Mouse (Mus musculus) intestine, embryonic 15.5 days (tissue): Measurements from ENCODE around the gene Cdc14a. TPM values are rescaled to one million over a fixed set of nuclear protein-coding genes. Genes with fewer than 3 reads are reported as not detected.
A peak's percentile ranks its signal among the peaks of the same experiment; 100 is the strongest.

Experiments
- ATAC-seq: fragments of 200-750 bp; cut with Nextera tagmentation; 2 replicates; pipeline ENCODE4 v1.8.0; 2017; ENCODE audit warnings: moderate TSS enrichment, moderate library complexity
- H3K27ac ChIP-seq: fragments of 300-500 bp; sonication (generic); 2 replicates; pipeline ENCODE4 v1.5.1; 2015; ENCODE audit warnings: mild to moderate bottlenecking, inconsistent platforms
- H3K27me3 ChIP-seq: fragments of 300-500 bp; sonication (generic); replicated peaks from 2 replicates; pipeline ENCODE4 v1.6.1; 2015; ENCODE audit warnings: inconsistent platforms
- H3K36me3 ChIP-seq: fragments of 300-500 bp; sonication (generic); 2 replicates; pipeline ENCODE4 v1.6.1; 2015; ENCODE audit warnings: inconsistent platforms
- H3K4me1 ChIP-seq: fragments of 300-500 bp; sonication (generic); replicated peaks from 2 replicates; pipeline ENCODE4 v1.6.1; 2015; ENCODE audit warnings: inconsistent platforms
- H3K4me2 ChIP-seq: fragments of 300-500 bp; sonication (generic); replicated peaks from 2 replicates; pipeline ENCODE4 v1.6.1; 2015; ENCODE audit warnings: mild to moderate bottlenecking, inconsistent platforms
- H3K4me3 ChIP-seq: fragments of 300-500 bp; sonication (generic); replicated peaks from 2 replicates; pipeline ENCODE4 v1.5.1; 2015; ENCODE audit warnings: inconsistent platforms
- H3K9ac ChIP-seq: fragments of 300-500 bp; sonication (generic); 2 replicates; pipeline ENCODE4 v1.6.1; 2015; ENCODE audit warnings: inconsistent platforms
- H3K9me3 ChIP-seq: fragments of 300-500 bp; sonication (generic); 2 replicates; pipeline ENCODE4 v1.6.1; 2016; ENCODE audit warnings: inconsistent platforms
- WGBS: fragments of 180-500 bp; shearing (Covaris S2); methylation state at CpG from one replicate; pipeline ENCODE4 v1.1.7; 2015; 5-methylcytosine and 5-hydroxymethylcytosine counted together
- polyA plus RNA-seq: library from polyadenylated mRNA; unstranded; fragments of >200 nt; fragmentation: Nextera tagmentation; extraction: Ambion mirVana; gene quantifications from 2 replicates; pipeline ENCODE4 v1.2.1, GENCODE M21; 2015

The Cdc14a gene
- polyA plus RNA-seq, result 6.2 and 6.9 TPM in 2 replicates

- Histone ChIP-seq H3K9ac (peak within 1 kb of the TSS; percentile 83), H3K36me3 (no peaks in the 10 kb centered on the region), H3K4me1 (peaks cover 4% of the 10 kb centered on the region), H3K27ac (peak within 1 kb of the TSS; percentile 96), H3K4me3 (peak within 1 kb of the TSS; percentile 98), H3K4me2 (peak within 1 kb of the TSS; percentile 90), H3K27me3 (no peaks in the 10 kb centered on the region), H3K9me3 (no peaks in the 10 kb centered on the region)
- ATAC-seq, result peak; percentile 93
- WGBS, result under 1% methylated on average over 63 of the region's 64 CpGs
Measured at GRCm38 (mm10) chr3:116423353-116424159, at the start of gene Cdc14a. Gene Cdc14a, minus strand, starts transcription at chr3:116424032.

DNA sequence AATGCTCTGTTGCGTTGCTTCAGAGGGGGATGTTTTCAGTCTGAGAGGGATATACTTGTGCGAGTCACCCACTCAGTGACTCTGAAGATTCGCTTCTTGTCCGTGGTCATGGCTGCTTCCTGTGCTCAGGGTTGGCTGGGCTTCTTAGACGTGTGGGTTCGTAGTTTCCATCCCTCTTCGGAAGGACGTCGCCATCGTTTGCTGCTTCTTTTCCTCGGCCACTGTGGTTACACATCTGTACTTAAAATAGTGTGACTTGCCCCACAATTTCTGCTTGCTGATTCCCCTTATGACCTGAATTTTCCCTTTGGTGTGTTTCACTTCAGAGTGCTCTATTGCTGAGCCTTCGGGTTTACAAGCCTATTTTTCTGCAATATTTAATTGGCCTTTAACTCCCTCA, 41.9 kb upstream of the Cdc14a start:
- ATAC-seq, result no peak
- no peaks in the 10 kb centered on the region for H3K27me3 ChIP-seq
- H3K4me3 ChIP-seq, result no peak overlapping the region
- 85% methylated on average over 12 of the region's 12 CpGs for WGBS
- H3K36me3 ChIP-seq, result no peaks in the 10 kb centered on the region
- no peak overlapping the region for H3K9ac ChIP-seq
- no peak overlapping the region for H3K27ac ChIP-seq
- no peaks in the 10 kb centered on the region for H3K9me3 ChIP-seq
- no peak overlapping the region for H3K4me2 ChIP-seq
- H3K4me1 ChIP-seq, result no peaks in the 10 kb centered on the region

DNA sequence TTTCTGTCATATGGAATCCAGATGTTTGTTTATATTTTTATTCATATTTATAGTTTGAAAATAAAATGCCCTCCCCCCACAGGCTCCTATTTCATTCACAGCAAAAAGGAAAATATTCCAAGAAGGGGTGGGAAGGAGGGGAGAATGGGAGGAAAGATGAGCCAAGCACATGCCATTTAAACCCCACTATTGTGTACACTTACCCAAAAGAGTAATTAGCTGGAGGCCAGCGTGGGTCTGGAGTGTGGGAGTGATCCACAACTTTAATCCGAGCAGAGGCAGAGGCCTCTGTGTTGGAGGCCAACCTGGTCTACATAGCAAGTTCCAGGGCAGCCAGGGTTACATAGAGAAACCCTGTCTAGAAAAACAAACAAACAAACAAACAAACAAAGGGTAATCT, 40.5 kb upstream of the Cdc14a start:
- Histone ChIP-seq H3K4me2 (no peak overlapping the region), H3K36me3 (no peaks in the 10 kb centered on the region), H3K9ac (no peak overlapping the region), H3K27me3 (no peaks in the 10 kb centered on the region), H3K4me3 (no peak overlapping the region), H3K4me1 (no peaks in the 10 kb centered on the region), H3K9me3 (no peaks in the 10 kb centered on the region), H3K27ac (no peak overlapping the region)
- no peak for ATAC-seq
- 46% methylated on average over 2 of the region's 2 CpGs for WGBS

DNA sequence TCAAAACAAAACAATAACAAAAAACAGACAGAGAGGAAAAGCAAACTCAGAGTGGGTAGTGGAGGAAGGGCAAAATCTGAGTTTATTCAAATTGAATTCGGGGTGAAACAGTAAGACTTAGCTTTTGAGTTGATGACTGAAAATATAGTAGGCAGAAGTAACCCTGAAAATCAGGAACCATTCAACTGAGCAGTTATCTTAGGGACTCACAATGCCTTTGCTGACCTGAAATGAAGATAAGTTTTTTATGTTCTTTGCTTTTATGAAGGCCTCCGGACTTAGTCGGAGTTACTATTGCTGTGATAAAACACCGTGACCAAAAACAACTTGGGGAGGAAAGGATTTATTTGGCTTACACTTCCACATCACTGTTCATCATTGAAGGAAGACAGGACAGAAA, 37.2 kb upstream of the Cdc14a start:
- H3K27ac ChIP-seq, result no peak overlapping the region
- no peak overlapping the region for H3K4me2 ChIP-seq
- no peak overlapping the region for H3K9ac ChIP-seq
- no peaks in the 10 kb centered on the region for H3K36me3 ChIP-seq
- no peak for ATAC-seq
- no peaks in the 10 kb centered on the region for H3K27me3 ChIP-seq
- H3K4me3 ChIP-seq, result no peak overlapping the region
- H3K4me1 ChIP-seq, result no peaks in the 10 kb centered on the region
- 78% methylated on average over 4 of the region's 4 CpGs for WGBS
- no peaks in the 10 kb centered on the region for H3K9me3 ChIP-seq

GRCm38 (mm10) chr3:116454529-116454928, 30.7 kb upstream of the Cdc14a start:
- Histone ChIP-seq H3K4me2 (no peak overlapping the region), H3K27me3 (no peaks in the 10 kb centered on the region), H3K9ac (no peak overlapping the region), H3K27ac (no peak overlapping the region), H3K4me1 (no peaks in the 10 kb centered on the region), H3K4me3 (no peak overlapping the region), H3K36me3 (no peaks in the 10 kb centered on the region), H3K9me3 (no peaks in the 10 kb centered on the region)
- no peak for ATAC-seq
- WGBS, result 38% methylated on average over 1 of the region's 1 CpGs

- Histone ChIP-seq H3K4me2 (no peak overlapping the region), H3K9ac (no peak overlapping the region), H3K9me3 (no peaks in the 10 kb centered on the region), H3K4me3 (no peak overlapping the region), H3K27me3 (no peaks in the 10 kb centered on the region), H3K4me1 (no peaks in the 10 kb centered on the region), H3K27ac (no peak overlapping the region), H3K36me3 (no peaks in the 10 kb centered on the region)
- 77% methylated on average over 3 of the region's 3 CpGs for WGBS
- no peak for ATAC-seq
Measured at GRCm38 (mm10) chr3:116450741-116451140, 26.9 kb upstream of the Cdc14a start.

DNA sequence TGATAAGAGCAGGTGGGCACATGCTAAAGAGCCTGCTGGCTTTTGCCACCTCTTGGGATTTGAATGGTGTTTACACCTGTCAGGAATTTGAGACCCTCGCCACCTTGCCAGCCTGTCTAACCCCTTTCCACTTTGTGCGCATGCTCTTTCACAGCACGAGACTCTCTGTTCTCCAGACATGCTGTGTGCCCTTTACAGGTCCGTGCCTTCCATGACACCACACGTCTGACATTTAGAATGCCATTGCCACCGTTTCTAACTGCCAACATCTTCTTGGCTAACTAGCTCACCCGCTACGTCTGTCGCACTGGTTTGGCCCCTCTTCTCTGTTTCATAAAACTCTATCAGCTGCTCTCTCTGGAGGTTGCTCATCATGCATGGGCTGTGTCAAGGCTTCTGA, 20.5 kb upstream of the Cdc14a start:
- H3K9me3 ChIP-seq, result no peaks in the 10 kb centered on the region
- no peaks in the 10 kb centered on the region for H3K36me3 ChIP-seq
- 86% methylated on average over 9 of the region's 9 CpGs for WGBS
- no peak overlapping the region for H3K4me3 ChIP-seq
- no peak overlapping the region for H3K9ac ChIP-seq
- H3K4me2 ChIP-seq, result no peak overlapping the region
- no peak for ATAC-seq
- H3K4me1 ChIP-seq, result no peaks in the 10 kb centered on the region
- H3K27ac ChIP-seq, result no peak overlapping the region
- no peaks in the 10 kb centered on the region for H3K27me3 ChIP-seq

GRCm38 (mm10) chr3:116442788-116443187, 19.0 kb upstream of the Cdc14a start:
- Histone ChIP-seq H3K9ac (no peak overlapping the region), H3K4me2 (no peak overlapping the region), H3K4me1 (no peaks in the 10 kb centered on the region), H3K4me3 (no peak overlapping the region), H3K9me3 (no peaks in the 10 kb centered on the region), H3K27me3 (no peaks in the 10 kb centered on the region), H3K36me3 (no peaks in the 10 kb centered on the region), H3K27ac (no peak overlapping the region)
- WGBS, result 71% methylated on average over 1 of the region's 1 CpGs
- no peak for ATAC-seq

- Histone ChIP-seq H3K27ac (no peak overlapping the region), H3K4me1 (no peaks in the 10 kb centered on the region), H3K4me3 (no peak overlapping the region), H3K4me2 (no peak overlapping the region), H3K9me3 (no peaks in the 10 kb centered on the region), H3K27me3 (no peaks in the 10 kb centered on the region), H3K36me3 (no peaks in the 10 kb centered on the region), H3K9ac (no peak overlapping the region)
- WGBS, result 90% methylated on average over 15 of the region's 15 CpGs
- no peak for ATAC-seq
Measured at GRCm38 (mm10) chr3:116441518-116442205, 17.8 kb upstream of the Cdc14a start.

GRCm38 (mm10) chr3:116440066-116440997, 16.5 kb upstream of the Cdc14a start:
- H3K36me3 ChIP-seq, result no peaks in the 10 kb centered on the region
- H3K9ac ChIP-seq, result no peak overlapping the region
- no peaks in the 10 kb centered on the region for H3K27me3 ChIP-seq
- no peak overlapping the region for H3K4me3 ChIP-seq
- ATAC-seq, result peak; percentile 67
- H3K4me1 ChIP-seq, result no peaks in the 10 kb centered on the region
- no peak overlapping the region for H3K27ac ChIP-seq
- 60% methylated on average over 8 of the region's 8 CpGs for WGBS
- no peak overlapping the region for H3K4me2 ChIP-seq
- H3K9me3 ChIP-seq, result no peaks in the 10 kb centered on the region

GRCm38 (mm10) chr3:116436811-116437601, 13.2 kb upstream of the Cdc14a start:
- Histone ChIP-seq H3K9me3 (no peaks in the 10 kb centered on the region), H3K27ac (no peak overlapping the region), H3K36me3 (no peaks in the 10 kb centered on the region), H3K4me3 (no peak overlapping the region), H3K9ac (no peak overlapping the region), H3K4me1 (no peaks in the 10 kb centered on the region), H3K27me3 (no peaks in the 10 kb centered on the region), H3K4me2 (no peak overlapping the region)
- WGBS, result 84% methylated on average over 9 of the region's 9 CpGs
- ATAC-seq, result no peak
